Mouse (Mus musculus) MEL (cell line): ENCODE measurements at regions not wholly inside any gene's neighbourhood (a gene's known extent, or its start where the extent isn't known, plus 50 kb on each side); places are given as distances from the start of the nearest gene placed in this dataset.

Source experiments
- DNase-seq: peaks from one replicate; pipeline ENCODE4 v3.0.0; 2011; ENCODE audit warnings: low read depth, low spot score
- H3K27ac ChIP-seq: 2 replicates; pipeline ENCODE4 v1.5.1; 2012; ENCODE audit warnings: low read depth, mild to moderate bottlenecking, control low read depth, low read length, moderate library complexity; ENCODE audit not compliant: control insufficient read depth
- H3K27me3 ChIP-seq, 2 experiments: fragments of 150-350 bp in 1 of 2; sonication (generic) in 1 of 2; 2 replicates each; pipeline ENCODE4 v1.6.1; 2012; ENCODE audit warnings: low read length in 2 of 2, mild to moderate bottlenecking in 2 of 2, improper control_type of control experiment in 1 of 2, moderate library complexity in 1 of 2; ENCODE audit not compliant: insufficient read depth in 2 of 2, control insufficient read depth in 1 of 2
- H3K36me3 ChIP-seq, 2 experiments: 2 replicates each; pipeline ENCODE4 v1.6.1; 2012 to 2014; ENCODE audit warnings: low read length in 2 of 2, improper control_type of control experiment in 1 of 2, inconsistent platforms in 1 of 2, mild to moderate bottlenecking in 1 of 2; ENCODE audit not compliant: insufficient read depth in 2 of 2, control insufficient read depth in 1 of 2
- H3K4me1 ChIP-seq, 2 experiments: fragments of 150-350 bp in 1 of 2; sonication (generic) in 1 of 2; 2 replicates each; pipeline ENCODE4 v1.6.1; 2012; ENCODE audit warnings: low read length in 2 of 2, improper control_type of control experiment in 1 of 2, mild to moderate bottlenecking in 1 of 2; ENCODE audit not compliant: insufficient read depth in 2 of 2, control insufficient read depth in 1 of 2
- H3K4me3 ChIP-seq, 2 experiments: fragments of 150-350 bp in 1 of 2; sonication (generic) in 1 of 2; 2 replicates each; pipeline ENCODE4 v1.5.1; 2012; ENCODE audit warnings: low read depth in 2 of 2, low read length in 2 of 2, mild to moderate bottlenecking in 2 of 2, moderate library complexity in 2 of 2, control low read depth in 1 of 2, improper control_type of control experiment in 1 of 2; ENCODE audit not compliant: control insufficient read depth in 1 of 2, insufficient read depth in 1 of 2
- H3K79me2 ChIP-seq: 2 replicates; pipeline ENCODE4 v1.6.1; 2012; ENCODE audit warnings: mild to moderate bottlenecking, low read length, moderate library complexity; ENCODE audit not compliant: control insufficient read depth, poor library complexity, insufficient read depth
- H3K9ac ChIP-seq: 2 replicates; pipeline ENCODE4 v1.6.1; 2012; ENCODE audit warnings: low read depth, mild to moderate bottlenecking, control low read depth, low read length, moderate library complexity; ENCODE audit not compliant: control insufficient read depth, poor library complexity, severe bottlenecking
- H3K9me3 ChIP-seq: fragments of 150-350 bp; sonication (generic); replicated peaks from 2 replicates; pipeline ENCODE4 v1.6.1; 2012; ENCODE audit warnings: mild to moderate bottlenecking, low read length, improper control_type of control experiment, moderate library complexity; ENCODE audit not compliant: insufficient read depth
- CHD1 ChIP-seq: IDR thresholded peaks from 2 replicates; pipeline ENCODE4 v1.6.1; 2012; ENCODE audit warnings: low read depth, mild to moderate bottlenecking, inconsistent platforms, low read length, improper control_type of control experiment
- CHD2 ChIP-seq: IDR thresholded peaks from 2 replicates; pipeline ENCODE4 v1.6.1; 2011; ENCODE audit warnings: low read length, improper control_type of control experiment
- CTCF ChIP-seq, 3 experiments: IDR thresholded peaks in 2 of 3; conservative IDR thresholded peaks in 1 of 3; 2 replicates each; pipeline ENCODE4 v1.5.1; 2011 to 2012; ENCODE audit warnings: low read length in 3 of 3, low read depth in 2 of 3, mild to moderate bottlenecking in 2 of 3, improper control_type of control experiment in 1 of 3, inconsistent platforms in 1 of 3, mixed read lengths in 1 of 3, moderate library complexity in 1 of 3; ENCODE audit not compliant: control insufficient read depth in 1 of 3, insufficient read depth in 1 of 3, poor library complexity in 1 of 3, severe bottlenecking in 1 of 3
- E2F4 ChIP-seq: IDR thresholded peaks from 2 replicates; pipeline ENCODE4 v1.6.1; 2011; ENCODE audit warnings: low read depth, low read length, improper control_type of control experiment, borderline replicate concordance
- EP300 ChIP-seq, 2 experiments: IDR thresholded peaks; 2 replicates each; pipeline ENCODE4 v1.6.1; 2011; ENCODE audit warnings: improper control_type of control experiment in 2 of 2, low read length in 2 of 2, low read depth in 1 of 2, mild to moderate bottlenecking in 1 of 2
- GATA1 ChIP-seq: IDR thresholded peaks from 2 replicates; pipeline ENCODE4 v1.6.1; 2011; ENCODE audit warnings: low read depth, low read length, improper control_type of control experiment
- KAT2A ChIP-seq: conservative IDR thresholded peaks from 2 replicates; pipeline ENCODE4 v1.6.1; 2012; ENCODE audit warnings: low read depth, low read length, improper control_type of control experiment, inconsistent platforms
- MAFK ChIP-seq: IDR thresholded peaks from 2 replicates; pipeline ENCODE4 v1.6.1; 2011; ENCODE audit warnings: low read depth, mild to moderate bottlenecking, low read length, improper control_type of control experiment, borderline replicate concordance
- MAX ChIP-seq: IDR thresholded peaks from 2 replicates; pipeline ENCODE4 v1.6.1; 2011; ENCODE audit warnings: low read length, improper control_type of control experiment
- MAZ ChIP-seq: IDR thresholded peaks from 2 replicates; pipeline ENCODE4 v1.6.1; 2012; ENCODE audit warnings: low read depth, mild to moderate bottlenecking, inconsistent platforms, low read length, improper control_type of control experiment
- MEF2A ChIP-seq: IDR thresholded peaks from 2 replicates; pipeline ENCODE4 v1.6.1; 2014; ENCODE audit warnings: low read depth, mild to moderate bottlenecking, inconsistent platforms, low read length, improper control_type of control experiment; ENCODE audit not compliant: poor library complexity, insufficient replicate concordance, severe bottlenecking; ENCODE audit errors: extremely low read depth
- MYB ChIP-seq: IDR thresholded peaks from 2 replicates; pipeline ENCODE4 v1.6.1; 2011; ENCODE audit warnings: mild to moderate bottlenecking, low read depth, low read length, improper control_type of control experiment
- POLR2AphosphoS5 ChIP-seq: IDR thresholded peaks from 2 replicates; pipeline ENCODE4 v1.6.1; 2012; ENCODE audit warnings: low read depth, borderline replicate concordance, mild to moderate bottlenecking, inconsistent platforms, low read length, moderate library complexity, mixed read lengths
- SIN3A ChIP-seq: IDR thresholded peaks from 2 replicates; pipeline ENCODE4 v1.6.1; 2012; ENCODE audit warnings: low read length, improper control_type of control experiment, inconsistent platforms
- SMC3 ChIP-seq: IDR thresholded peaks from 2 replicates; pipeline ENCODE4 v1.6.1; 2011; ENCODE audit warnings: low read depth, low read length, improper control_type of control experiment
- TAL1 ChIP-seq: IDR thresholded peaks from 2 replicates; pipeline ENCODE4 v1.6.1; 2012; ENCODE audit warnings: mild to moderate bottlenecking, inconsistent platforms, low read length, moderate library complexity, mixed read lengths
- UBTF ChIP-seq: IDR thresholded peaks from 2 replicates; pipeline ENCODE4 v1.6.1; 2012; ENCODE audit warnings: low read depth, mild to moderate bottlenecking, inconsistent platforms, low read length, improper control_type of control experiment, moderate library complexity, borderline replicate concordance; ENCODE audit not compliant: insufficient read depth
- USF1 ChIP-seq: IDR thresholded peaks from 2 replicates; pipeline ENCODE4 v1.6.1; 2014; ENCODE audit warnings: low read depth, mild to moderate bottlenecking, inconsistent platforms, low read length, improper control_type of control experiment, moderate library complexity
- USF2 ChIP-seq, 2 experiments: IDR thresholded peaks; 2 replicates each; pipeline ENCODE4 v1.6.1; 2011 to 2012; ENCODE audit warnings: improper control_type of control experiment in 2 of 2, low read length in 2 of 2, borderline replicate concordance in 1 of 2, inconsistent platforms in 1 of 2, low read depth in 1 of 2, mild to moderate bottlenecking in 1 of 2; ENCODE audit not compliant: insufficient read depth in 1 of 2
- ZMIZ1 ChIP-seq: IDR thresholded peaks from 2 replicates; pipeline ENCODE4 v1.6.1; 2012; ENCODE audit warnings: low read depth, mild to moderate bottlenecking, inconsistent platforms, low read length, improper control_type of control experiment, moderate library complexity
- ZNF384 ChIP-seq: IDR thresholded peaks from 2 replicates; pipeline ENCODE4 v1.6.1; 2012; ENCODE audit warnings: low read depth, mild to moderate bottlenecking, inconsistent platforms, low read length, improper control_type of control experiment

DNA sequence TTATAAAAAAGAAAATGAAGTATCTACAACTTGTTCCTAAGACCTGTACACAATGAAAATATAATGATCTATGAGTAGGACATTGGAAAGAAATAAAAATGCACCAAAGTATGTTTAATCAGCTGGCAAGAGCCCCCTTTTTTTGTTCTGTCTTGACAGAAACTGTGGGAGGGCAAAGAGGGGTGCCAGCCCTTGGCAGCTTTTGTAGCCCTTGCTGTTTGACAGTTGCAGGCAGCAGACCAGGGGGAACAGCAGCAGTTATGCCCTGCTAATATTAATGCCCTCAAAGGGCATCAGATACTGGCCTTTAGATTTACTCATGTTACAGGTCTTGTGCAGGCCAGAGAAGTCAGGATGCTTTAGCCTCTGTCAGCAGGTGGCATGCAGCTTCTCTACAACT is 93.0 kb upstream of the Tram1l1 start:
- Histone ChIP-seq H3K9me3 (no peaks in the 10 kb centered on the region), H3K4me1 (no peaks in the 10 kb centered on the region), H3K4me3 (no peak overlapping the region), H3K36me3 (no peaks in the 10 kb centered on the region), H3K27me3 (no peaks in the 10 kb centered on the region), H3K79me2 (no peaks in the 10 kb centered on the region), H3K27ac (no peak overlapping the region), H3K9ac (no peak overlapping the region)
- TF ChIP-seq MAZ (no peak), MEF2A (no peak), POLR2AphosphoS5 (no peak), UBTF (no peak), SMC3 (no peak), MYB (no peak), E2F4 (no peak), GATA1 (no peak), TAL1 (no peak), EP300 (IDR thresholded peaks at IDR 0.05; ENCODE audit: low read depth in 1 of 2, low read length in 2 of 2) (no peak)
- DNase-seq, result no peak

DNA sequence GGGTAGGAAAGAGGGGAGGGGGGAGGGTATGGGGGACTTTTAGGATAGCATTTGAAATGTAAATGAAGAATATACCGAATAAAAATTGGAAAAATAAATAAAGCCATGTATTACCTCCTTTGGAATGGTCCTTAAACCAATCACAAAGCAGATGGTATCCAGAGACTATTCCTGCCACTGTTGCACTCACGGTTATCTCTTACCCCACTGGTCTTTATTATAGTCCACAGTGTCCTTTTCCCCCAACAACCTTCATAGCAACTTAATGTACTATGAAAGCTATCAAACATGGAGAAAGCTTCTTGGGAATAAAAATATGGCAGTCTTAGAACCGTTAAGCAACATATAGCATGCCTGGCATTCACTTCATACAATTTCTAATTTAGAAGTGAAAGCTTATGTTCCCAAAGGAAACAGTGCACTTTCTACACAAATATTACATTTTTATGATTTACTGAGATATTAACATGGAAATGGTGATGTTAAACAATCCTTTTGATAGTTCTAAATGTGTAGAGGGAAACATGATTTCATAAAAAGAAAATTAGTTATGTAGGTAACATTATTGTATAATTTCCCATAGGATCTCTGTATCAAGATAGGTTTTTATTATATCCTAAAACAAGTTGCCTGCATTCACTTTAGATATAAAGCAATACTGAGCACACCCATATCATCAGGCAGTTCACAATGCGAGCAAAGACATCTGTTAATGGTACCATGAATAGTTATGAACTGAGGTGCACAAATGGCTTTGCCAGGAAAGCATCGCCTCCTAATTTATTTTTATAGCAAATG is 79.5 kb upstream of the Tram1l1 start:
- Histone ChIP-seq H3K4me1 (no peaks in the 10 kb centered on the region), H3K9ac (no peak overlapping the region), H3K27me3 (no peaks in the 10 kb centered on the region; a peak in 1 of 4 replicates), H3K4me3 (no peak overlapping the region), H3K36me3 (no peaks in the 10 kb centered on the region), H3K9me3 (no peaks in the 10 kb centered on the region), H3K79me2 (no peaks in the 10 kb centered on the region), H3K27ac (no peak overlapping the region)
- TF ChIP-seq USF2 (IDR thresholded peaks at IDR 0.05; ENCODE audit: borderline replicate concordance in 1 of 2, insufficient read depth in 1 of 2, low read depth in 1 of 2, low read length in 2 of 2) (no peak), SMC3 (no peak), KAT2A (no peak), UBTF (no peak), E2F4 (no peak), ZNF384 (no peak), SIN3A (no peak), CHD1 (no peak), ZMIZ1 (no peak), EP300 (IDR thresholded peaks at IDR 0.05; ENCODE audit: low read depth in 1 of 2, low read length in 2 of 2) (no peak), MAFK (no peak), CTCF (IDR thresholded peaks at IDR 0.05 in 2 of 3, conservative IDR thresholded peaks at IDR 0.05 in 1 of 3; ENCODE audit: control insufficient read depth in 1 of 3, insufficient read depth in 1 of 3, low read depth in 2 of 3, low read length in 3 of 3, poor library complexity in 1 of 3, severe bottlenecking in 1 of 3) (no peak), POLR2AphosphoS5 (no peak), USF1 (no peak), TAL1 (no peak), MAX (no peak), CHD2 (no peak)
- DNase-seq, result no peak
